Mouse (Mus musculus) adrenal gland, postnatal 25 days (tissue): ENCODE data around the gene Znrf2. TPM values are rescaled to one million over a fixed set of nuclear protein-coding genes. Genes with fewer than 3 reads are reported as not detected.
A peak's percentile ranks its signal among the peaks of the same experiment; 100 is the strongest.

Experiments
- DNase-seq: peaks from one replicate; pipeline ENCODE4 v3.0.0; 2021; ENCODE audit warnings: mixed read lengths
- long read RNA-seq: library from polyadenylated mRNA; stranded (forward); transcript quantifications from one replicate; pipeline ENCODE4 v2.0.0, GENCODE M21; 2021
- total RNA-seq: library from RNA; stranded (reverse); gene quantifications from 2 replicates; pipeline ENCODE4 v1.2.3, GENCODE M21; 2021

Znrf2 gene
- 38.4 and 46.1 TPM in 2 replicates for total RNA-seq
- long read RNA-seq, full-length matches to known transcripts = 35 of 44 reads
- long read RNA-seq, partial matches to known transcripts = 0 of 44 reads
- long read RNA-seq, other reads (novel, unspliced or antisense) = 9 of 44 reads

GRCm38 (mm10) chr6:54816388-54817065 lies at the start of gene Znrf2:
TSS of gene Znrf2 (plus strand) at chr6:54816916.
- DNase-seq = peak; percentile 96

- no peak for DNase-seq
These were observed 49.0 kb upstream of the Znrf2 start for GRCm38 (mm10) chr6:54767746-54768145.

GRCm38 (mm10) chr6:54770766-54771165 lies 46.0 kb upstream of the Znrf2 start:
- DNase-seq = no peak

GRCm38 (mm10) chr6:54771171-54771570 lies 45.5 kb upstream of the Znrf2 start:
- DNase-seq = peak; percentile 15

- DNase-seq = no peak
These were observed 44.6 kb upstream of the Znrf2 start for GRCm38 (mm10) chr6:54772078-54772477.

GRCm38 (mm10) chr6:54775739-54776138 lies 41.0 kb upstream of the Znrf2 start:
- DNase-seq = no peak

- no peak for DNase-seq
These were observed 39.1 kb upstream of the Znrf2 start for GRCm38 (mm10) chr6:54777661-54778060.

GRCm38 (mm10) chr6:54779968-54780367 lies 36.7 kb upstream of the Znrf2 start:
- DNase-seq = no peak

GRCm38 (mm10) chr6:54780569-54781304 lies 36.0 kb upstream of the Znrf2 start:
- no peak for DNase-seq

GRCm38 (mm10) chr6:54781881-54782280 lies 34.8 kb upstream of the Znrf2 start:
- DNase-seq = no peak

- no peak for DNase-seq
These were observed 31.5 kb upstream of the Znrf2 start for GRCm38 (mm10) chr6:54785098-54785730.

GRCm38 (mm10) chr6:54786766-54787165 lies 29.9 kb upstream of the Znrf2 start:
- DNase-seq = no peak

- no peak for DNase-seq
These were observed 28.2 kb upstream of the Znrf2 start for GRCm38 (mm10) chr6:54788493-54788892.

GRCm38 (mm10) chr6:54789139-54789538 lies 27.6 kb upstream of the Znrf2 start:
- DNase-seq = no peak

GRCm38 (mm10) chr6:54790071-54790470 lies 26.6 kb upstream of the Znrf2 start:
- no peak for DNase-seq

- no peak for DNase-seq
These were observed 22.9 kb upstream of the Znrf2 start for GRCm38 (mm10) chr6:54793853-54794252.

GRCm38 (mm10) chr6:54794372-54794771 lies 22.3 kb upstream of the Znrf2 start:
- DNase-seq = no peak

- DNase-seq = no peak
These were observed 21.7 kb upstream of the Znrf2 start for GRCm38 (mm10) chr6:54794991-54795390.

- DNase-seq = no peak
These were observed 20.7 kb upstream of the Znrf2 start for GRCm38 (mm10) chr6:54795971-54796370.

GRCm38 (mm10) chr6:54802348-54802747 lies 14.4 kb upstream of the Znrf2 start:
- no peak for DNase-seq

GRCm38 (mm10) chr6:54804066-54804864 lies 12.5 kb upstream of the Znrf2 start:
- DNase-seq = no peak

GRCm38 (mm10) chr6:54805779-54806178 lies 10.9 kb upstream of the Znrf2 start:
- no peak for DNase-seq
